Mouse (Mus musculus): ENCODE data around the gene Oma1. TPM values are rescaled to one million over a fixed set of nuclear protein-coding genes. Genes with fewer than 3 reads are reported as not detected.

The Oma1 gene
- 9.5 and 9.7 TPM in 2 replicates for polyA plus RNA-seq (2012; rRNA removed)

DNA sequence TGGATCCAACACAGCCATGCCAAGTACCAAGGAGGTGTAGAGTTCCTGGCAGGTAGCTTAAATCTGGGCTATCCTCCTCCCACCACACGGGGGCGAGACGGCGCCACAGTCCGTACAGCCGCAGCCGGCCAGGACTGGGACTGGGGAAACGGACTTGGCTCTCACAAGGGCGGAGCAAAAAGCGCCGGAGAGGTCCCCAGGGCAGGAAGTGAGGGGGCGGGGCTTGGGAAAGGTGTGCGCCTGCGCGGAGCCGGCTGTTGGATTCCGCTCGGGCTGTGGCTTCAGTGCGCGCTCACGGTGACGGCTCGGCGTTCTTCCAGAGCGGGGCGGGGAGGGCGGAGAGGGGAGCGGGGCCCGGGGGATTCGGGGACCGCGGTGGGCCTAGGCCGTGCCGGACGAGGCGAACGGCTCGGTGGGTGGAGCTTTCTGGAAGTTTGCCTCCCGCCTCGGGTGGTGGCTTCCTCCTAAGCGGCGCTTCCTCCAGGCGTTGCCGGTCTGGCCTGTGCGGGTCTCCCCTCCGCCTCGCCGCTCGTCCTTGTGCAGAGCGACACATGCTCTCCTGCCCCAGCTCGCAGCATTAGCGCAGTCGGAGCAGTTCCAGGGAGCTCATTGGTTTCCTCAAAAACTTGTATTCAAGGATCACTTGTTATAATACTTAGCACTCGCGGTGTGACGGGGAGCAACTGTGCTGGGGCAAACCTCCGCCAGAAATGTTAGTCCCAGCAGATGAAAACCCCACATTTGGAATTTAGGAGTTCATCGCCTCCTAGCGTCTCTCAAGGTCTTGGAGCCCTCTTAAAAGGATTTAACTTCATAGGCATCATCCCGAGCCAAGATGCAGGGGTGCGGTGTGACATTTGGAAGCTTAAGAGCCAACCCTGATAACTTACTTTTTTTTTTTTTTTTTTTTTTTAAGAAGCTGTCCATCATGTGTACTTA, at the start of gene Oma1:
Oma1 (plus strand) TSS at position 226 of the 939 bp plus-strand sequence.

DNA sequence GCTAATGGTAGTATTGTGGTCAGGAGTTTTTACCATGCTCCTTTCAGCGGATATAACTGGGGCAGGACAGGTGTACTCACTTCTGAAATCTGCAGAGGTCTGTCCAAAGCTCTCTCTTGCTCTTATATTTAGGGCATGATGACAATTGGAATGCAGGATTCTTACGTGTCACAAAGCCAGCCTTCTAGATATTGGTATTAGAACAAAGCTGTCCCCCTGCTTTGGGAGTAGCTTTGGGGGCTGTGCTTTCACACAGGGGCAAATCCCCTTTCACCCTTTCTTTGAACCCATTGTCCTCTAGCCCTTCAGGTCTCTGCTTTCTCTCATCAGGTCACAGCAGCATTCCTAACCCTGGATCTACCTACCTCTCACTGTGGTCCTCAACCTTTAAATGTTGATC, 22.8 kb upstream of the Oma1 start, which contains the start of gene 4921539E11Rik:
4921539E11Rik (minus strand) TSS at position 101 of the 400 bp plus-strand sequence.

Other genes starting within 250 kb of the Oma1 start
- gene Mier1, start 199.4 kb upstream of the Oma1 start, polyA plus RNA-seq (2012; rRNA removed), result 38.3 and 43.1 TPM in 2 replicates
- gene Wdr78, start 199.3 kb upstream of the Oma1 start, polyA plus RNA-seq (2012; rRNA removed), result 8.7 and 9.0 TPM in 2 replicates
- 8.0 and 11.5 TPM in 2 replicates for gene Slc35d1, start 98.6 kb upstream of the Oma1 start, polyA plus RNA-seq (2012; rRNA removed)
- not detected in 2 replicates for gene 4921539E11Rik, start 22.9 kb upstream of the Oma1 start, polyA plus RNA-seq (2012; rRNA removed)